Mouse (Mus musculus): Measurements from ENCODE around the gene Hivep3. TPM values are rescaled to one million over a fixed set of nuclear protein-coding genes. Genes with fewer than 3 reads are reported as not detected.

Hivep3 gene
- total and polyA plus RNA-seq, 3 experiments: 14.4 to 32.3 (median 21.2) TPM

DNA sequence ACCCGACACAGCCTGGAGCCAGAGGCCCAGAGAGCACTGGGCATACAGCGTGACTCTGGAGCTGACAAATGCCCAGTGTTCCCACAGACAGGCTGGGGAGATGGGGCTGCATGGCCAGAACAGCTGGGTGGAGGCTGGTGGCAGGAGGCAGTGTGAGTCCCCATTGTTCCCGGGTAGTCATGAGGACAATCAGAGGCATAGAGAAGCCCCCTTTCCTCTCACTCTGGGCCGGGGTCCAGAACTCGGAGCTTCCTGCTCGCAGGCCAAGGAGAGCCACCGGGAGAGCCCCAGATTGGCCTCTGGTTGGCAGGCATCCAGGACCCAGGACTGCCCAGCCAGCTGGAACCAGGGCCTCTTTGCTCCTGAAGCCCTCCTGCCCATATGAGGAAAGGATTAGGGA lies 204.3 kb downstream of the Hivep3 start:
- in situ Hi-C loops (cut with MboI; ENCODE audit: low pct_ligation_motif_present, low pct_unique_long_range_greater_than_20kb, low sequenced_read_pairs) (no loop called here), dilution Hi-C loops (cut with MboI; ENCODE audit: extremely low pct_ligation_motif_present, extremely low pct_unique_long_range_greater_than_20kb, low sequenced_read_pairs) (no loop called here)
- DNase-seq (ENCODE audit: extremely low read depth): no peak
- H3K4me3 ChIP-seq (replicated peaks in 1 of 3; ENCODE audit: low read depth in 2 of 3, low read length in 2 of 3, poor library complexity in 1 of 3): no peak overlapping the region
- no peaks in the 10 kb centered on the region for H3K9me3 ChIP-seq (replicated peaks; ENCODE audit: low read length)
- H3K36me3 ChIP-seq (replicated peaks in 1 of 2; ENCODE audit: control insufficient read depth in 1 of 2, insufficient read depth in 1 of 2, low read length in 1 of 2): no peaks in the 10 kb centered on the region
- H3K4me1 ChIP-seq (ENCODE audit: control insufficient read depth in 1 of 2, insufficient read depth in 2 of 2): peaks cover 16 to 17% of the 10 kb centered on the region in 2 experiments
- H3K27ac ChIP-seq (ENCODE audit: insufficient read depth, low read depth): no peak overlapping the region
- H3K79me2 ChIP-seq (replicated peaks; ENCODE audit: control insufficient read depth, extremely low read depth, insufficient read depth, poor library complexity, severe bottlenecking): no peaks in the 10 kb centered on the region
- no peak overlapping the region for H3K9ac ChIP-seq (ENCODE audit: insufficient read depth, low read depth)
- TF ChIP-seq USF1 (IDR thresholded peaks at IDR 0.05; ENCODE audit: low read depth, low read length) (no peak), SIN3A (IDR thresholded peaks at IDR 0.05; ENCODE audit: low read length) (no peak), ZC3H11A (IDR thresholded peaks at IDR 0.05; ENCODE audit: low read depth, low read length) (no peak), POLR2A (IDR thresholded peaks at IDR 0.05; ENCODE audit: low read depth, low read length) (no peak), UBTF (IDR thresholded peaks at IDR 0.05; ENCODE audit: low read depth, low read length) (no peak), TBP (conservative IDR thresholded peaks at IDR 0.05; ENCODE audit: low read depth, low read length) (no peak), CHD1 (IDR thresholded peaks at IDR 0.05; ENCODE audit: low read depth, low read length) (no peak), MAFK (IDR thresholded peaks at IDR 0.05; ENCODE audit: insufficient replicate concordance, low read length) (no peak), NELFE (IDR thresholded peaks at IDR 0.05; ENCODE audit: low read depth, low read length) (no peak), JUND (conservative IDR thresholded peaks at IDR 0.05; ENCODE audit: low read depth, low read length) (no peak), ZMIZ1 (IDR thresholded peaks at IDR 0.05; ENCODE audit: low read depth, low read length) (no peak), GABPA (IDR thresholded peaks at IDR 0.05; ENCODE audit: insufficient replicate concordance, low read depth, low read length) (no peak), MXI1 (IDR thresholded peaks at IDR 0.05; ENCODE audit: low read depth, low read length) (no peak)
- no peak overlapping the region for H3K4me2 ChIP-seq (ENCODE audit: insufficient read depth, low read depth, poor library complexity, severe bottlenecking)
- H3K27me3 ChIP-seq (replicated peaks): no peaks in the 10 kb centered on the region

DNA sequence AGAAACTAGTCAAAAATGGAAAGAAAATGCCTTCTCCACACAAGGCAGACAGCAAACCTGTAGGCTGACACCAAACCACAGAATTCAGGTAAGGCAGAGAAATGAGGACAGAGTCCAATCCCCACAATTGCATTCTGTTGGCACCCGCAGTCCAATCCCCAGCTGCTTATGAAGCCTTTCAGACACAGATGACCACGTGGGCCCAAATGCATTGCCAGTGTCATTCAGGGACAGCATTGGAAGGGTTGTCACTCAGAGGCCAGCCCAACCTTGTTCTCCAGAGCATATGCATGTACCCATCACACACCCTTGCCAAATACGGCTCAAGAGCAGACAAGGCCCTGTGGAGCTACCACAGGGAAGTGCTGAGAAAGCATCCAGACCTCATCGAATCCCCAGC lies 204.9 kb downstream of the Hivep3 start:
- no peak for DNase-seq (ENCODE audit: extremely low read depth)
- no peaks in the 10 kb centered on the region for H3K9me3 ChIP-seq (replicated peaks; ENCODE audit: low read length)
- no peak for TF ChIP-seq TCF12 (IDR thresholded peaks at IDR 0.05; ENCODE audit: low read depth, low read length)
- TF ChIP-seq POLR2A (IDR thresholded peaks at IDR 0.05; ENCODE audit: low read depth, low read length): no peak
- TF ChIP-seq BHLHE40 (IDR thresholded peaks at IDR 0.05; ENCODE audit: low read depth, low read length): no peak
- TF ChIP-seq JUND (conservative IDR thresholded peaks at IDR 0.05; ENCODE audit: low read depth, low read length): no peak
- TF ChIP-seq MAX (IDR thresholded peaks at IDR 0.05; ENCODE audit: low read length): no peak
- no peak for TF ChIP-seq IRF4 (IDR thresholded peaks at IDR 0.05; ENCODE audit: low read depth, low read length)
- TF ChIP-seq USF2 (conservative IDR thresholded peaks at IDR 0.05; ENCODE audit: low read depth, low read length): no peak
- no peak for TF ChIP-seq ELF1 (IDR thresholded peaks at IDR 0.05; ENCODE audit: low read depth, low read length)
- TF ChIP-seq TBP (conservative IDR thresholded peaks at IDR 0.05; ENCODE audit: low read depth, low read length): no peak
- TF ChIP-seq MEF2A (IDR thresholded peaks at IDR 0.05; ENCODE audit: borderline replicate concordance, low read depth, low read length): no peak
- TF ChIP-seq POLR2AphosphoS2 (IDR thresholded peaks at IDR 0.05; ENCODE audit: low read depth, low read length): no peak
- TF ChIP-seq NRF1 (IDR thresholded peaks at IDR 0.05; ENCODE audit: low read depth, low read length): no peak
- no peak for TF ChIP-seq UBTF (IDR thresholded peaks at IDR 0.05; ENCODE audit: low read depth, low read length)
- TF ChIP-seq NELFE (IDR thresholded peaks at IDR 0.05; ENCODE audit: low read depth, low read length): no peak
- no peak for TF ChIP-seq SIN3A (IDR thresholded peaks at IDR 0.05; ENCODE audit: low read length)
- no peak for TF ChIP-seq ZC3H11A (IDR thresholded peaks at IDR 0.05; ENCODE audit: low read depth, low read length)
- TF ChIP-seq MAFK (IDR thresholded peaks at IDR 0.05; ENCODE audit: insufficient replicate concordance, low read length): no peak
- no peak for TF ChIP-seq CHD1 (IDR thresholded peaks at IDR 0.05; ENCODE audit: low read depth, low read length)
- TF ChIP-seq JUN (IDR thresholded peaks at IDR 0.05; ENCODE audit: insufficient read depth, low read depth, low read length): no peak
- no peak for TF ChIP-seq KAT2A (IDR thresholded peaks at IDR 0.05; ENCODE audit: insufficient replicate concordance, low read length)
- H3K4me2 ChIP-seq (ENCODE audit: insufficient read depth, low read depth, poor library complexity, severe bottlenecking): no peak overlapping the region
- H3K27me3 ChIP-seq (replicated peaks): no peaks in the 10 kb centered on the region
- H3K79me2 ChIP-seq (replicated peaks; ENCODE audit: control insufficient read depth, extremely low read depth, insufficient read depth, poor library complexity, severe bottlenecking): no peaks in the 10 kb centered on the region
- H3K4me3 ChIP-seq (replicated peaks in 1 of 3; ENCODE audit: low read depth in 2 of 3, low read length in 2 of 3, poor library complexity in 1 of 3): no peak overlapping the region
- no peak overlapping the region for H3K9ac ChIP-seq (ENCODE audit: insufficient read depth, low read depth)
- H3K4me1 ChIP-seq (ENCODE audit: control insufficient read depth in 1 of 2, insufficient read depth in 2 of 2): peaks cover 17 to 19% of the 10 kb centered on the region in 2 experiments
- no peak overlapping the region for H3K27ac ChIP-seq (ENCODE audit: insufficient read depth, low read depth)
- in situ Hi-C loops (cut with MboI; ENCODE audit: low pct_ligation_motif_present, low pct_unique_long_range_greater_than_20kb, low sequenced_read_pairs): no loop called here
- H3K36me3 ChIP-seq (replicated peaks in 1 of 2; ENCODE audit: control insufficient read depth in 1 of 2, insufficient read depth in 1 of 2, low read length in 1 of 2): no peaks in the 10 kb centered on the region
- dilution Hi-C loops (cut with MboI; ENCODE audit: extremely low pct_ligation_motif_present, extremely low pct_unique_long_range_greater_than_20kb, low sequenced_read_pairs): no loop called here
